Mouse (Mus musculus): ENCODE results near the gene Gm11236.
A peak's percentile ranks its signal among the peaks of the same experiment; 100 is the strongest.
"Not testable (repeated sequence)": the region's sequence is repeated elsewhere in the genome, so short reads cannot be mapped to it uniquely, and the experiment has no call there.

Gene Gm11236

GRCm38 (mm10) chr4:73637821-73638220 is at the start of gene Gm11236:
TSS of gene Gm11236 (plus strand) at chr4:73638121.
- DNase-seq (ENCODE audit: inconsistent ontology term) = not testable (repeated sequence)

DNA sequence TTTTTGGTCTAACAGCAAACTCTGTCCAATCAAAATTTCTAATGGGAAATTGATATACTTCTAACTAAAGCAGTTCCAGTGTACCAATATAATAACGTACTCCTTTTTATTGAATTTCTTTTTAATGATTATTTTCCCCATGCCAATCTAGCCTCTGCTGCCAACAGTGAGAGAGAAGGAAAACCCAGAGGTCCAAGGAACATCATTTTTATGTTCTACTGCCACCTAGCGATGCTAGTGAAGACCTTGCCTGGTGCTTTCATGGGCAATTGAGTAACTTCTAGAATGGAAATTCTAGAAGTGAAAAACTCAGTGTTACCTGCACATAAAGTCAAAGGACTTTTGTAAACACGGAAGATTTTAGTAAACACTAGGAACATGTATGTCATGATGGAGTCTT is 38.7 kb upstream of the Gm11236 start:
- DNase-seq (ENCODE audit: inconsistent ontology term) = peak; percentile 25

- not testable (repeated sequence) for DNase-seq (ENCODE audit: inconsistent ontology term)
Measured at GRCm38 (mm10) chr4:73607581-73607980, 30.3 kb upstream of the Gm11236 start, which contains the start of gene Gm11238. TSS of gene Gm11238 (plus strand) at chr4:73607881.

DNA sequence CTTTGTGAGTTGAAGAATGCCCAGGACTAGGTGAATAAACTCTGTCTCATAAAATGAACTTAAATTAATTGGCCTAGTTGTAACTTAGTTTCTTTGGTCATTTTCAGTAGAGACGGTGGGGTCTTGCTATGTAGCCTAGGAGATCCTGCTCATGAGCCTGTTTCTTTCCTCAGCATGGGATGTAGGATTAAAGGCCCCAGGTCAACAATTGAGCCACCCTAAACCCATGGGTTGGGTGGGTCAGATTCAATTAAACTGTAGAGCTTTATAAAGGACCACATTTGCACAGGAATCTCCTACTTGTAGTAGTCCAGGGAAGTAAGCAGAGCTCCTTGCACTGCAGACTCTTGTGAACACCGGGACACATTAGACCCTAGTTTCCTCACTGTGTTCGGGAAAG is 15.2 kb upstream of the Gm11236 start, which contains the start of gene Gm11237:
Gene Gm11237 (plus strand): TSS at position 301 of the 400 bp plus-strand sequence.
- not testable (repeated sequence) for DNase-seq (ENCODE audit: inconsistent ontology term)

- not testable (repeated sequence) for DNase-seq (ENCODE audit: inconsistent ontology term)
Measured at GRCm38 (mm10) chr4:73661864-73662263, 23.9 kb downstream of the Gm11236 start.

DNA sequence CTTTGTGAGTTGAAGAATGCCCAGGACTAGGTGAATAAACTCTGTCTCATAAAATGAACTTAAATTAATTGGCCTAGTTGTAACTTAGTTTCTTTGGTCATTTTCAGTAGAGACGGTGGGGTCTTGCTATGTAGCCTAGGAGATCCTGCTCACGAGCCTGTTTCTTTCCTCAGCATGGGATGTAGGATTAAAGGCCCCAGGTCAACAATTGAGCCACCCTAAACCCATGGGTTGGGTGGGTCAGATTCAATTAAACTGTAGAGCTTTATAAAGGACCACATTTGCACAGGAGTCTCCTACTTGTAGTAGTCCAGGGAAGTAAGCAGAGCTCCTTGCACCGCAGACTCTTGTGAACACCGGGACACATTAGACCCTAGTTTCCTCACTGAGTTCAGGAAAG is 30.1 kb downstream of the Gm11236 start, which contains the start of gene Gm11239:
Gene Gm11239 (plus strand): TSS at position 301 of the 400 bp plus-strand sequence.
- not testable (repeated sequence) for DNase-seq (ENCODE audit: inconsistent ontology term)

DNA sequence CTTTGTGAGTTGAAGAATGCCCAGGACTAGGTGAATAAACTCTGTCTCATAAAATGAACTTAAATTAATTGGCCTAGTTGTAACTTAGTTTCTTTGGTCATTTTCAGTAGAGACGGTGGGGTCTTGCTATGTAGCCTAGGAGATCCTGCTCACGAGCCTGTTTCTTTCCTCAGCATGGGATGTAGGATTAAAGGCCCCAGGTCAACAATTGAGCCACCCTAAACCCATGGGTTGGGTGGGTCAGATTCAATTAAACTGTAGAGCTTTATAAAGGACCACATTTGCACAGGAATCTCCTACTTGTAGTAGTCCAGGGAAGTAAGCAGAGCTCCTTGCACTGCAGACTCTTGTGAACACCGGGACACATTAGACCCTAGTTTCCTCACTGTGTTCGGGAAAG is 45.3 kb downstream of the Gm11236 start, which contains the start of gene Gm428:
Gene Gm428 (plus strand): TSS at position 301 of the 400 bp plus-strand sequence.
- not testable (repeated sequence) for DNase-seq (ENCODE audit: inconsistent ontology term)
